Mouse (Mus musculus): ENCODE results near the gene Tpm3. TPM values are rescaled to one million over a fixed set of nuclear protein-coding genes. Genes with fewer than 3 reads are reported as not detected.
A peak's percentile ranks its signal among the peaks of the same experiment; 100 is the strongest.

The Tpm3 gene
- polyA plus RNA-seq, 1 experiment from 2014 or later: 298 TPM

- Histone ChIP-seq H3K36me3 (ENCODE audit: control insufficient read depth, insufficient read depth) (peaks cover 24% of the 10 kb centered on the region), H3K4me3 (ENCODE audit: low read length) (no peak overlapping the region), H3K9ac (ENCODE audit: low read length) (no peak overlapping the region), H3K4me1 (ENCODE audit: control insufficient read depth, insufficient read depth, low read length) (no peaks in the 10 kb centered on the region), H3K4me2 (ENCODE audit: low read depth, low read length) (no peak overlapping the region), H3K27ac (ENCODE audit: low read length) (no peak overlapping the region), H3K27me3 (ENCODE audit: control insufficient read depth, insufficient read depth, low read length) (no peaks in the 10 kb centered on the region), H3K9me3 (replicated peaks; ENCODE audit: control insufficient read depth, low read length) (no peaks in the 10 kb centered on the region)
- whole genome bisulfite sequencing: 74% methylated on average over 3 of the region's 3 CpGs
- no peak for ATAC-seq (replicated peaks; ENCODE audit: extremely low read depth, insufficient read depth, low FRiP score)
Observed at GRCm38 (mm10) chr3:90064383-90064782, 8.1 kb upstream of the Tpm3 start.

- H3K9ac ChIP-seq (ENCODE audit: low read length): no peak overlapping the region
- peaks cover 18% of the 10 kb centered on the region for H3K36me3 ChIP-seq (ENCODE audit: control insufficient read depth, insufficient read depth)
- H3K27me3 ChIP-seq (ENCODE audit: control insufficient read depth, insufficient read depth, low read length): no peaks in the 10 kb centered on the region
- no peaks in the 10 kb centered on the region for H3K4me1 ChIP-seq (ENCODE audit: control insufficient read depth, insufficient read depth, low read length)
- H3K9me3 ChIP-seq (replicated peaks; ENCODE audit: control insufficient read depth, low read length): no peaks in the 10 kb centered on the region
- H3K4me3 ChIP-seq (ENCODE audit: low read length): no peak overlapping the region
- WGBS: 51% methylated on average over 3 of the region's 3 CpGs
- no peak overlapping the region for H3K4me2 ChIP-seq (ENCODE audit: low read depth, low read length)
- no peak for ATAC-seq (replicated peaks; ENCODE audit: extremely low read depth, insufficient read depth, low FRiP score)
- H3K27ac ChIP-seq (ENCODE audit: low read length): no peak overlapping the region
Observed at GRCm38 (mm10) chr3:90065553-90065952, 6.9 kb upstream of the Tpm3 start.

DNA sequence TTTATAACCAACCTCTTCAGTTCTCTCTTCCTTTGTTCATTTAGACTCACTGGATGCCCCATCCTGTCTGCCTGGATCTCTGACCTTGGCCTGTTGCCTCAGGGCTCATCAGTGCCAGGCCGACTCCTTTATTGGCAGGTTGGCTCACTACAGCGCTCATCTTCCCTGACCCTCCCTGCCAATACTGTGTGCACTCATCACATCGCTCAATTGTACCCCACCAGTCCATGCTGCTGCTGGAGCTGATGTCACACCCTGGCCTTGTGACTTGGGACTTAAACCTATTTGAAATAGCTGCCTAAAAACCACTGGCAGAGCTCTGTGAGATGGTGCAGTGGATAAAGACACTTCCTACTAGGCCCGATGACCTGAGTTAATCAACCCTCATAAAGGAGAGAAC lies 4.6 kb upstream of the Tpm3 start:
- 85% methylated on average over 4 of the region's 4 CpGs for WGBS
- Histone ChIP-seq H3K4me2 (ENCODE audit: low read depth, low read length) (no peak overlapping the region), H3K4me1 (ENCODE audit: control insufficient read depth, insufficient read depth, low read length) (no peaks in the 10 kb centered on the region), H3K27ac (ENCODE audit: low read length) (no peak overlapping the region), H3K4me3 (ENCODE audit: low read length) (no peak overlapping the region), H3K36me3 (ENCODE audit: control insufficient read depth, insufficient read depth) (peaks cover 7% of the 10 kb centered on the region), H3K9ac (ENCODE audit: low read length) (no peak overlapping the region), H3K9me3 (replicated peaks; ENCODE audit: control insufficient read depth, low read length) (no peaks in the 10 kb centered on the region), H3K27me3 (ENCODE audit: control insufficient read depth, insufficient read depth, low read length) (no peaks in the 10 kb centered on the region)
- no peak for ATAC-seq (replicated peaks; ENCODE audit: extremely low read depth, insufficient read depth, low FRiP score)

DNA sequence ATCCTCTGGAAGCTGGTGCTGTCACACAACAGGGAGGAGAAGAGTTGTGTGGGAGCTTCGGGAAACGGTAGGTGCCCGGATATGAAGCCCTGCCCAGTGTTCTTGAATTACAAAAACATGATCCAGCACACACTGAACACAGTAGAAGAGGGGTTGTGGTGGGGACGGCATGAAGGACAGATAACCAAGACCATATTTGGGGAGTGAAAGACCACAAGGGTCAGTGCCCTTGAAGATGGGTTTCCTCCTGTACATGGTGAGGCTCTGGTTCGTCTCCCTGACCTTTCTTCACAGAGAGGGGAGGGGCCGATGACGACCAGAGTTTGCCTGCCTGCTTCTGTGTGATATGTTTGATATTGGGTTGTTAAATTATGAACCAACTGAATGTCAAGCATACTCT lies 2.8 kb upstream of the Tpm3 start:
- Histone ChIP-seq H3K4me2 (ENCODE audit: low read depth, low read length) (no peak overlapping the region), H3K27ac (ENCODE audit: low read length) (no peak overlapping the region), H3K27me3 (ENCODE audit: control insufficient read depth, insufficient read depth, low read length) (no peaks in the 10 kb centered on the region), H3K9ac (ENCODE audit: low read length) (no peak overlapping the region), H3K4me3 (ENCODE audit: low read length) (no peak overlapping the region), H3K9me3 (replicated peaks; ENCODE audit: control insufficient read depth, low read length) (no peaks in the 10 kb centered on the region), H3K4me1 (ENCODE audit: control insufficient read depth, insufficient read depth, low read length) (no peaks in the 10 kb centered on the region), H3K36me3 (ENCODE audit: control insufficient read depth, insufficient read depth) (no peaks in the 10 kb centered on the region)
- 62% methylated on average over 7 of the region's 7 CpGs for WGBS
- ATAC-seq (replicated peaks; ENCODE audit: extremely low read depth, insufficient read depth, low FRiP score): no peak

DNA sequence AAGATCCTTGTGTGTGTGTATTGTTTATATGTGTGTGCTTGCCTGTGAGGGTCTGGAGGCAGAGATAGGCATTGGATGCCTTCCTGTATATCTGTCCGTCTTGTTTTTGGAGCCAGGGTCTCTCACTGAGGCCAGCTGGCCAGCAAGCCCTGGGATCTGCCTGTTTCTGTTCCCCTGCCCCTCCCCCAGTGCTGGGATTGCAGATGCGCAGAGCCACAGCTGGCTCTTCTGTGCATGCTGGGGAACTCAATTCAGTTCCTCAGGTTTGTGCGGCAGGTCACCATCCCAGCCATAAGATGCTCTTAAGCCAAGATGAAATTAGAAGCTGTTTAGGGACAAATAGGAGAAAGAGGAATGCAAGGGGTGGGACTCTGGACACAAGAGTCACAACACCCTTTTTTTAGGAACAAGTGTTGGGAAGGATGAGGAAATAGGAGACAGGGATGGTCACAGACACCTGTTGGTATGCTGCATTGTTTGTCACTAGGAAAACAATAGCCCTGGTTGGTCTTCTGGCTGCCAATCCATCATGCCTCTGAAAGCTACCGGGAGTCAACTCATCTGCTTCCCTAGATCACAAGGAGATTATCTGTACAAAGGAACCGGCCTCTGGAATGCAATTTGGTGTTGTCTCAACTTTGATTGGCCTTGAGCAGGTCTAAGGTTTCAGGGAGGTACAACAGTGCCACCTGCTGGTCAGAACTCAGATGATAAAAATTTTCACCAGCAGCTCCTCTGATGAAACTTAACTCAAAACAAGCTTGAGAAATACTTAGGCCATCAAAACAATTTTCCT lies 4.7 kb downstream of the Tpm3 start:
- H3K4me2 ChIP-seq (ENCODE audit: low read depth, low read length): peak overlapping the region; percentile 41
- H3K9me3 ChIP-seq (replicated peaks; ENCODE audit: control insufficient read depth, low read length): no peaks in the 10 kb centered on the region
- no peak for ATAC-seq (replicated peaks; ENCODE audit: extremely low read depth, insufficient read depth, low FRiP score)
- WGBS: 17% methylated on average over 5 of the region's 5 CpGs
- H3K27me3 ChIP-seq (ENCODE audit: control insufficient read depth, insufficient read depth, low read length): no peaks in the 10 kb centered on the region
- H3K36me3 ChIP-seq (ENCODE audit: control insufficient read depth, insufficient read depth): no peaks in the 10 kb centered on the region
- no peak overlapping the region for H3K4me3 ChIP-seq (ENCODE audit: low read length)
- H3K27ac ChIP-seq (ENCODE audit: low read length): no peak overlapping the region
- H3K9ac ChIP-seq (ENCODE audit: low read length): no peak overlapping the region
- peaks cover 24% of the 10 kb centered on the region for H3K4me1 ChIP-seq (ENCODE audit: control insufficient read depth, insufficient read depth, low read length)

- Histone ChIP-seq H3K4me1 (ENCODE audit: control insufficient read depth, insufficient read depth, low read length) (peaks cover 35% of the 10 kb centered on the region), H3K9me3 (replicated peaks; ENCODE audit: control insufficient read depth, low read length) (no peaks in the 10 kb centered on the region), H3K27ac (ENCODE audit: low read length) (no peak overlapping the region), H3K27me3 (ENCODE audit: control insufficient read depth, insufficient read depth, low read length) (no peaks in the 10 kb centered on the region), H3K4me2 (ENCODE audit: low read depth, low read length) (no peak overlapping the region), H3K36me3 (ENCODE audit: control insufficient read depth, insufficient read depth) (no peaks in the 10 kb centered on the region), H3K4me3 (ENCODE audit: low read length) (no peak overlapping the region), H3K9ac (ENCODE audit: low read length) (no peak overlapping the region)
- no peak for ATAC-seq (replicated peaks; ENCODE audit: extremely low read depth, insufficient read depth, low FRiP score)
- 46% methylated on average over 5 of the region's 5 CpGs for WGBS
Observed at GRCm38 (mm10) chr3:90078224-90078623, 5.8 kb downstream of the Tpm3 start.

DNA sequence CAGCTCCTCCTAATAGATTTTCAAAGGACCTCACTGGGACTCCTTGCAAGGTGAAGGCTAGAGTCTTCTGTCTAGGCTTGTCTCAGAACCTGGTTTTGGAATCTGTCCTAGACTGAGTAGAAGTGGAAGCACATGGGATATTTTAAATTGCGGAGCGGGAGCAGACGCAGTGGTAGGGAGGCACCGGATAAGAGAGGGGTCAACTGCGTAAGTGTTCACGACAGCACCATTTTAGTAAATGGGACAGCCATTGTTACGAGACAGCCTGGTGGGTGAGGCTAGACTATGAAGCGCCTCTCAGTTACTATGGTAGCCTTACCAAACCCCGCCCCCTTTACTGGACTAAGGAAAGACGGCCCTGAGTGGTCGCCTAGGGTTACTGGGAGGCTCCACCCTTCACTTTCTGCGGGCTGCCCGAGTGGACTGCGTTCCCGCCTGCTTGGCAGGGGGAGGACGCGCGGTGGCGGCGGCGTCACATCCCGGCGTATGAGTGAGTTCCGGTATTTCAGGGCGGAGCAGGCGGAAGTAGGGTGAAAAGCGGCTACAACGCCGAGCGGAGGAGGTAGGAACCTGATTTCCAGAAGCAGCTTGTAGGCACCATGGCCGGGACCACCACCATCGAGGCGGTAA lies 6.8 kb downstream of the Tpm3 start:
- under 1% methylated on average over 33 of the region's 33 CpGs for WGBS
- Histone ChIP-seq H3K9me3 (replicated peaks; ENCODE audit: control insufficient read depth, low read length) (no peaks in the 10 kb centered on the region), H3K4me3 (ENCODE audit: low read length) (peak overlapping the region; percentile 96), H3K36me3 (ENCODE audit: control insufficient read depth, insufficient read depth) (no peaks in the 10 kb centered on the region), H3K4me2 (ENCODE audit: low read depth, low read length) (peak overlapping the region; percentile 86), H3K4me1 (ENCODE audit: control insufficient read depth, insufficient read depth, low read length) (peaks cover 45% of the 10 kb centered on the region), H3K9ac (ENCODE audit: low read length) (peak overlapping the region; percentile 94), H3K27ac (ENCODE audit: low read length) (peak overlapping the region; percentile 99), H3K27me3 (ENCODE audit: control insufficient read depth, insufficient read depth, low read length) (no peaks in the 10 kb centered on the region)
- peak; percentile 91 for ATAC-seq (replicated peaks; ENCODE audit: extremely low read depth, insufficient read depth, low FRiP score)

GRCm38 (mm10) chr3:90079763-90080497 lies 7.5 kb downstream of the Tpm3 start:
- Histone ChIP-seq H3K4me1 (ENCODE audit: control insufficient read depth, insufficient read depth, low read length) (peaks cover 52% of the 10 kb centered on the region), H3K36me3 (ENCODE audit: control insufficient read depth, insufficient read depth) (no peaks in the 10 kb centered on the region), H3K4me3 (ENCODE audit: low read length) (peak overlapping the region; percentile 96), H3K4me2 (ENCODE audit: low read depth, low read length) (peak overlapping the region; percentile 86), H3K27me3 (ENCODE audit: control insufficient read depth, insufficient read depth, low read length) (no peaks in the 10 kb centered on the region), H3K27ac (ENCODE audit: low read length) (peak overlapping the region; percentile 99), H3K9ac (ENCODE audit: low read length) (peak overlapping the region; percentile 94), H3K9me3 (replicated peaks; ENCODE audit: control insufficient read depth, low read length) (no peaks in the 10 kb centered on the region)
- under 1% methylated on average over 53 of the region's 53 CpGs for WGBS
- peak; percentile 61 for ATAC-seq (replicated peaks; ENCODE audit: extremely low read depth, insufficient read depth, low FRiP score)

DNA sequence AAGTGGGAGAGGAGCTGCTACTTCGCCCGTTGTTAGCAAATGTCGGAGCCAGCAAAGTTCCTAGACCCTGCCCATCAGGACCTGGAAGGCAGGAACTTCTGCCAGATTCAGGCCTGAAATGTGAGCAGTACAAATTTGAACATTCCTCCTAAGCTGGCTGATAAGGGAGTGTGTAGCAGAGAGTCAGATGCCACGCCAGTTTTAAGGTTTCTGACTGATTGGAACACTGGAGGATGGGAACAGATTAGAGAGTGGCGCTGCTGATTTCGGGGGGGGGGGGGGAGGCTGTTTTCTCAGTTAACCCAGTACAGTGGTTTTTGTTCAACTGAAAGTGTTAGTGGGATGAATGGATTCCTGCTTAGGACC lies 8.0 kb downstream of the Tpm3 start:
- H3K4me3 ChIP-seq (ENCODE audit: low read length): peak overlapping the region; percentile 96
- peaks cover 58% of the 10 kb centered on the region for H3K4me1 ChIP-seq (ENCODE audit: control insufficient read depth, insufficient read depth, low read length)
- WGBS: 0% methylated on average over 6 of the region's 6 CpGs
- no peaks in the 10 kb centered on the region for H3K36me3 ChIP-seq (ENCODE audit: control insufficient read depth, insufficient read depth)
- H3K9me3 ChIP-seq (replicated peaks; ENCODE audit: control insufficient read depth, low read length): no peaks in the 10 kb centered on the region
- peak overlapping the region; percentile 86 for H3K4me2 ChIP-seq (ENCODE audit: low read depth, low read length)
- no peaks in the 10 kb centered on the region for H3K27me3 ChIP-seq (ENCODE audit: control insufficient read depth, insufficient read depth, low read length)
- peak overlapping the region; percentile 94 for H3K9ac ChIP-seq (ENCODE audit: low read length)
- ATAC-seq (replicated peaks; ENCODE audit: extremely low read depth, insufficient read depth, low FRiP score): no peak
- H3K27ac ChIP-seq (ENCODE audit: low read length): peak overlapping the region; percentile 99

All from heart, embryonic 16.5 days (tissue).